In genomic region chr4:94853301-94853700, GRCm38 (mm10) we compare ENCODE assay signal across 23 mouse cellular contexts.
DNase-seq lines count a peak whose midpoint lies in the region; ATAC-seq and TF ChIP-seq lines count a peak whose summit lies in the region.
"Had no signal": no experiment of that assay in that cellular context is flagged by ENCODE, and none has a peak within 500 bp of the region (broad histone marks: within the 10 kb centered on the region; RNA-seq: fewer than 3 reads in every experiment).

No protein-coding gene starts in this region.

- H3K27me3 ChIP-seq in kidney, adult 2 months (replicated peaks; ENCODE audit: control insufficient read depth, insufficient read depth, low read length), result no peaks in the 10 kb centered on the region
- H3K27me3 ChIP-seq in kidney, embryonic 14.5 days (ENCODE audit: control insufficient read depth, insufficient read depth, low read length), result no peaks in the 10 kb centered on the region
- no peaks in the 10 kb centered on the region for H3K27me3 ChIP-seq in liver, postnatal 0 days (ENCODE audit: insufficient read depth, low read length)
- H3K27me3 ChIP-seq: CH12.LX; embryonic facial prominence, embryonic 13.5 days; forebrain, embryonic 15.5 days; hindbrain, embryonic 12.5 days; Patski had no signal

- intact Hi-C loops in left cerebral cortex, postnatal 4 days (cut with DNase I), result no loop called here

- H3K4me1 ChIP-seq in kidney, adult 2 months (ENCODE audit: control insufficient read depth, insufficient read depth, low read length), result peaks cover 14% of the 10 kb centered on the region
- H3K4me1 ChIP-seq in kidney, embryonic 14.5 days (ENCODE audit: control insufficient read depth, insufficient read depth, low read length), result no peaks in the 10 kb centered on the region
- H3K4me1 ChIP-seq in liver, postnatal 0 days (ENCODE audit: insufficient read depth), result no peaks in the 10 kb centered on the region
- H3K4me1 ChIP-seq: embryonic facial prominence, embryonic 13.5 days; forebrain, embryonic 15.5 days; heart, embryonic 10.5 days; hindbrain, embryonic 12.5 days had no signal

- 61% methylated on average over 7 of the region's 7 CpGs for WGBS in kidney, adult 2 months
- WGBS in kidney, embryonic 14.5 days, result 72% methylated on average over 7 of the region's 7 CpGs
- WGBS in liver, postnatal 0 days (ENCODE audit: insufficient replicate concordance), result 80% methylated on average over 7 of the region's 7 CpGs

- H3K4me2 ChIP-seq in kidney, embryonic 14.5 days (replicated peaks; ENCODE audit: low read depth, low read length), result no peak overlapping the region
- no peak overlapping the region for H3K4me2 ChIP-seq in liver, postnatal 0 days (ENCODE audit: low read depth, low read length)
- H3K4me2 ChIP-seq: embryonic facial prominence, embryonic 13.5 days; forebrain, embryonic 15.5 days; hindbrain, embryonic 12.5 days had no signal

- no peak overlapping the region for H3K4me3 ChIP-seq in kidney, adult 2 months (ENCODE audit: insufficient read depth, low read depth, low read length)
- no peak overlapping the region for H3K4me3 ChIP-seq in kidney, embryonic 14.5 days (ENCODE audit: low read length)
- H3K4me3 ChIP-seq in liver, postnatal 0 days (ENCODE audit: low read depth, low read length), result no peak overlapping the region
- H3K4me3 ChIP-seq: embryonic facial prominence, embryonic 13.5 days; forebrain, embryonic 15.5 days; heart, embryonic 10.5 days; hindbrain, embryonic 12.5 days had no signal

- TF ChIP-seq EP300 in liver, postnatal 0 days (IDR thresholded peaks at IDR 0.05; ENCODE audit: low read depth), result no peak

- TF ChIP-seq POLR2A in kidney, adult 2 months (IDR thresholded peaks at IDR 0.05; ENCODE audit: low read depth, low read length), result no peak

- DNase-seq in adrenal gland, adult 2 months, result peak; percentile 51
- no peak for DNase-seq in adrenal gland, postnatal 25 days
- peak; percentile 83 for DNase-seq in kidney, adult 2 months
- peak; percentile 21 for DNase-seq in 416B (ENCODE audit: low read depth)
- peak; percentile 48 for DNase-seq in kidney, postnatal 10 days
- no peak for DNase-seq in left cerebral cortex, postnatal 4 days
- DNase-seq in liver, postnatal 0 days, result no peak
- DNase-seq: cerebellum, adult 18-20 months; cerebellum, adult 9-11 months; cerebellum, postnatal 36 days; heart, adult 18-20 months; heart, postnatal 10 days; heart, postnatal 4 days had no signal

- ATAC-seq in kidney, embryonic 14.5 days (ENCODE audit: low FRiP score, low TSS enrichment), result no peak
- no peak for ATAC-seq in liver, postnatal 0 days
- ATAC-seq: activated CD4-positive, CD25-positive, alpha-beta regulatory T cell, adult 4 months; forebrain, embryonic 15.5 days; hindbrain, embryonic 16.5 days; inflammation-experienced regulatory T-cells, adult 6 months; Patski had no signal

- TF ChIP-seq CTCF in kidney, adult 2 months (conservative IDR thresholded peaks at IDR 0.05; ENCODE audit: insufficient read depth, insufficient read length, low read depth, low read length), result no peak
- TF ChIP-seq CTCF in liver, postnatal 0 days (IDR thresholded peaks at IDR 0.05; ENCODE audit: low read depth), result no peak

- no peaks in the 10 kb centered on the region for H3K9me3 ChIP-seq in kidney, embryonic 14.5 days (ENCODE audit: control insufficient read depth, low read length)
- H3K9me3 ChIP-seq in liver, postnatal 0 days (ENCODE audit: low read length), result no peaks in the 10 kb centered on the region
- H3K9me3 ChIP-seq: embryonic facial prominence, embryonic 13.5 days; forebrain, embryonic 15.5 days; heart, embryonic 10.5 days; hindbrain, embryonic 12.5 days had no signal

- no peaks in the 10 kb centered on the region; the same call in 1 of the 2 replicates for H3K36me3 ChIP-seq in kidney, adult 2 months (ENCODE audit: control insufficient read depth, insufficient read depth, low read length)
- H3K36me3 ChIP-seq in kidney, embryonic 14.5 days (ENCODE audit: control insufficient read depth, insufficient read depth, low read length), result no peaks in the 10 kb centered on the region
- no peaks in the 10 kb centered on the region for H3K36me3 ChIP-seq in liver, postnatal 0 days (replicated peaks; ENCODE audit: insufficient read depth, low read length)
- H3K36me3 ChIP-seq: embryonic facial prominence, embryonic 13.5 days; forebrain, embryonic 15.5 days; hindbrain, embryonic 12.5 days had no signal

- H3K27ac ChIP-seq in kidney, adult 2 months (ENCODE audit: insufficient read depth, low read depth, low read length), result peak overlapping the region; percentile 20
- H3K27ac ChIP-seq in kidney, embryonic 14.5 days (ENCODE audit: low read depth, low read length), result no peak overlapping the region
- H3K27ac ChIP-seq in liver, postnatal 0 days (ENCODE audit: low read depth), result no peak overlapping the region
- H3K27ac ChIP-seq: embryonic facial prominence, embryonic 13.5 days; forebrain, embryonic 15.5 days; heart, embryonic 10.5 days; hindbrain, embryonic 12.5 days had no signal

- H3K9ac ChIP-seq in kidney, embryonic 14.5 days (ENCODE audit: low read depth, low read length), result no peak overlapping the region
- H3K9ac ChIP-seq in liver, postnatal 0 days (replicated peaks), result no peak overlapping the region
- H3K9ac ChIP-seq: embryonic facial prominence, embryonic 13.5 days; forebrain, embryonic 15.5 days; hindbrain, embryonic 12.5 days had no signal

Comparison
In these comparisons a context has a peak if more than half of its experiments do, and no peak if none do; other contexts are left out.
1. DNase-seq: peak in adrenal gland, adult 2 months (single experiment), kidney, adult 2 months (single experiment), 416B (single experiment) and kidney, postnatal 10 days (single experiment); none in adrenal gland, postnatal 25 days (single experiment), left cerebral cortex, postnatal 4 days (single experiment) and liver, postnatal 0 days (single experiment).